Mouse (Mus musculus): ENCODE results near the gene Tti1.

DNA sequence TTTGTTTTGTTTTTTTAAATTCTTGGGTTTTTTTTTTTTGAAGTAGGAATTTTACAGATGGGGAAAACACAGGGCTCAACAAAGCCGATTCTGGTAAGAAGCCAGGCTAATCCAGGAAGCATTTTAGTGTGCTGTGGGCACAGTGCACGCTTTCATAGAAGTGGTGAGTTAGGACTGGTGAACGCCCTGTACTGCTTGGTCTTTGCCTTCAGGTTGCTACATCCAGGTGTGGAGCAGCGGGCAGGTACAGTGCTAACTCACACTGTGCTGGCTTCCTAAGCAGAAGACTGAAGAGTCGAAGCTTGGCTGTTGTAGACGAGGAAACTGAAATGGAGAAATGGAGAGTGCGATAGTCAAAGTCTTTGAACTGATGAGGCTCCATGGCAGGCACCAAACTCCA lies 1.8 kb upstream of the Tti1 start:
- TF ChIP-seq CTCF (IDR thresholded peaks at IDR 0.05) = no peak
- TF ChIP-seq EP300 (IDR thresholded peaks at IDR 0.05) = no peak

All from lung, postnatal 0 days (tissue).